Mouse (Mus musculus) c-Kit-positive CD71-negative TER-119-negative erythroid progenitor cells, embryonic 14.5 days (primary cell): ENCODE results near the gene Castor1.
A peak's percentile ranks its signal among the peaks of the same experiment; 100 is the strongest.
"Not testable (repeated sequence)": the region's sequence is repeated elsewhere in the genome, so short reads cannot be mapped to it uniquely, and the experiment has no call there.

Source experiments
- DNase-seq: peaks from one replicate; pipeline ENCODE4 v3.0.0-alpha.2; 2013; ENCODE audit warnings: low read depth

The Castor1 gene

DNA sequence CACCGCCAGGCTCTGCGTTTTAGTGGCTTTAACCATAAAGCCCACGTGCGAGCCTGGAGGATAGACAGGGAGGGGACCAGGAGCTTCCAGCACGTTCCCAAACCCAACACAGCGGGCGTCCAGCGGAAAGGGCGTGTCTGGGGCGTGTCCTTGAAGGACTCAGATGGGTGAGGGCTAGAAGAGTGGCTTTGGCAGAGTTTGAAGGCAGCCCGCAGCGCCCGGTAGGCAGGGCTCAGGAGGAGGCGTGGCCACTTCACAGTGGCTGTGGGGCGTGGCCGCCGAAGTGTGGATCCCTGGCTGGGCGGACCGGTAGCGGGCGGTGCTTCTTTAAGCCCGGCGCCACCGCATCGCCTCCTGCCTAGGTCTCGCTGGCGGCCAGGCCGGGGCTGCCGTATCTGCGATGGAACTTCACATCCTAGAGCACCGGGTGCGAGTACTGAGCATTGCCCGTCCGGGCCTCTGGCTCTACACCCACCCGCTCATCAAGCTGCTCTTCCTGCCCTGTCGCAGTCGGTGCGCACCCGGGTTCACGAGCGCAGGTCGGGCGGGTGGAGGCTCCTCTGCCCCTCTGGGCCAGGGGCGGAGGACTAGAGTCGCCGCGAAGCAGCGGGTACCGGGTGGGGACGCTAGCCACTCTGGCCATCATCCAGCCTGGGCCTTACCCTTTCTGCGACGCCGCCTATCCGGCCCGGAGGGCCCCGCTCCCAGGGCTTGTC is at the start of gene Castor1:
Gene Castor1, plus strand, starts transcription at position 312 of the 716 bp plus-strand sequence.
- peak; percentile 76 for DNase-seq

DNA sequence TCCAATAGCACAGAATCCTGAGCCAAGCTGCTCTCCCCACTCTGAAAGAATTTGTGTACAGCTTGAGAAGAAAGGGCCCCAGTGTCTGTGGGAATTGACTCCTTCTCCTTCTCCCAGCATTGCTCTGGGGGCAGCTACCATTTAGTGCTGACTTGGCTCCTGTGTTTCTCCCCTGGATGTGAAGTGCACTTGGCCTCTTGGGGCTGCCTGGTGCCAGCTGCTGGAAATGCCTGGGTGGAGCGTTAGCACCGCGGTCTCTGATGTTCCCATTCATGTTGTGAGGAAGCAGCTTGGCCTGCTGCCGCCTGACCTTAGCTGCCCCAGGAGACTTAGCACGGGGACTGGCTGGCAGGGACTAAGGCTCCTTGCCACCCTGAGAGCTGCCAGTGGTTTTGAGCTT is 43.4 kb upstream of the Castor1 start:
- no peak for DNase-seq

DNA sequence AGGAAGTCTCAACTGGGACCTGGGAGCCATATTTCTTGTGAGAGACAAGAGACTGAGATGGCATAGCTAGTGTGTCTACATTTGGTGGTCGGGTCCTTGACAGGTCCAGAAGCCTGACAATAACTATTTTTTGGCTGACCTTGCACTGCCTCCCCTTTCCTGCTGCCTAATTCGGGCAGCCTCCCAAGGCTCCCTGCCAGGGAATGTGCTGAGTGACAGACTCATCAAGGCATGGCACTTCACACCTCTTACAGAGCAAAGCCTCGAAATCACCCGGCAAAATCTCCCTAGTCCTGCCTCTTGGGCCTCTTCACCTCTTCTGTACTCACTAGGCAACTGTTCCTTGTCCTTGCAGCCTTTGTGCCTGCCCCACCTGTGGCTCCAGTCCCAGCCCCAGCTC is 40.3 kb upstream of the Castor1 start:
- no peak for DNase-seq

DNA sequence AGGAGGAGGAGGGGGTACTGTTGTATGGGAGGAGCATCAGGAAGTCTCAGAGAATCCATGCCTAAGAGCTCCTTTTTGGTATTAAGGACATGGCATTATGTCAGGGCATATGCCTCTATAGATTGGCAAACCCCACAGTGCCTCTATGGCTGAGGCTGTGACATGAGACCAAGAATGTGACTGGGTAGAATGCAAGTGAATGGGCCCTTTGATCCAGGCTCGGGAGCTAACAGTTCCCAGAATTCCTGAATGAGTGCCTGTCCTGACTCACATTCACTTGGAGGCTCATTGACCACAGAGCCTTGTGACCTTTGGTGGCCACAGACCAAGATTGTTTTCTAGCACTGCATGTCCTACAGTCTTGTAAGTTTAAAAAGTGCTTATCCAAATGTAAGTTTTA is 36.0 kb upstream of the Castor1 start:
- DNase-seq: no peak

DNA sequence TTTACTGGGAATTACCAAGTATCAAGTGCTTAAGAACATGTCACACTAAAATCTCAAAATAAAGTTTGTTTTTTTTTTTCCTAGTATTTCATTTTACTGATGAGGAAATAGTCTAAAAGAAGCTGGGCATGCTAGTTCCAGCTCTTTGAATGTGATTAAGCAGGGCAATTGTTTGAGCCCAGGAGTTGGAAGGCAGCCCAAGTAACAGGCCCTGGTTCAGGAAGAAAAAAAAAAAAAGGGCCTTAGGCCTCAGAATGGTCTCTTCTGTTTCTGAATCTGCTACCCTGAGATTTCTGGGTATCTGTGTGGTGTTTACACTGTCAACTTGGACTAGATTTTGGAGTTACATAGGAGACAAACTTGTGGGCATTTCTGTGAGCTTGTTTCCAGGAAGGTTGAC is 34.5 kb upstream of the Castor1 start:
- no peak for DNase-seq

DNA sequence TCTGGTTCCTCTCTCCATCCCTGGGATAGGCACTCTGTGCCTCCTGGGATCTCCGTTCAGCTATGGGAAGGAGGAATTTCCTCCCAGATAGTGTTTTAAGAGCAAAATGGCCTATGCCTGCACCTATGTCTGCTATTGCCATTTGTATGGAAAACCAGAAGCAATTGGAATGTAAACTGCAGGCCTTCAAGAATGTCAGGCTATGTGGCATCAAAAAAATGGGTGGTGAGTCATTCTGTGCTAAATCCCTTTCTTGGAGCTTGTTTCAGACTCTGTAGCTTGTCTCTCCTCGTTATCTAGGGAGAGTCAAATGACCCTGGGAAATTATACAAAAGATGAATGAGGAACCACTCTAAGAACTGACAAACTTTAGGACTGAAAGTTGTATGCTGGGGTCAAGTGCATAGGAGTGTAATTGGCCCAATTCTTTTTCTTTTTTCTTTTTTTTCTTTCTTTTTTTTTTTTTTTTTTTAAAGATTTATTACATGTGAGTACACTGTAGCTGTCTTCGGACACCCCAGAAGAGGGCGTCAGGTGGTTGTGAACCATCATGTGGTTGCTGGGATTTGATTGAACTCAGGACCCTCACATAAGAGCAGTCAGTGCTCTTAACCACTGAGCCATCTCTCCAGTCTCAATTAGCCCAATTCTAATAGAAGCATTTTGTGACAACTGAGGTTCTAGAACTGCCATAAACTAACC is 33.6 kb upstream of the Castor1 start:
- no peak for DNase-seq

DNA sequence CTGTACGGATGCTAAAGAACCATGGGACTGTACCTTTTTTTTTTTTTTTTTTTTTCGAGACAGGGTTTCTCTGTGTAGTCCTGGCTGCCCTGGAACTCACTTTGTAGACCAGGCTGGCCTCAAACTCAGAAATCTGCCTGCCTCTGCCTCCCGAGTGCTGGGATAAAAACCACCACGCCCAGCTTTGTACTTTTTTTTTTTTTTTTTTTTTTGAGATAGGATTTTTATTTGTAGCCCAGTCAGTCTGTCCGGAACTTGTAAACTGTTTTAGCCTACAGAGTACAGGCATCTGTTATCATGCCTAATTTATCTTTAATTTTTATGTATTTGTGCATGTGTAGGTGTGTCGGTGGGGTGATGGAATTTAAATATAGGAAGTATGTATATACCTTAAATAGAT is 32.5 kb upstream of the Castor1 start:
- DNase-seq: not testable (repeated sequence)

DNA sequence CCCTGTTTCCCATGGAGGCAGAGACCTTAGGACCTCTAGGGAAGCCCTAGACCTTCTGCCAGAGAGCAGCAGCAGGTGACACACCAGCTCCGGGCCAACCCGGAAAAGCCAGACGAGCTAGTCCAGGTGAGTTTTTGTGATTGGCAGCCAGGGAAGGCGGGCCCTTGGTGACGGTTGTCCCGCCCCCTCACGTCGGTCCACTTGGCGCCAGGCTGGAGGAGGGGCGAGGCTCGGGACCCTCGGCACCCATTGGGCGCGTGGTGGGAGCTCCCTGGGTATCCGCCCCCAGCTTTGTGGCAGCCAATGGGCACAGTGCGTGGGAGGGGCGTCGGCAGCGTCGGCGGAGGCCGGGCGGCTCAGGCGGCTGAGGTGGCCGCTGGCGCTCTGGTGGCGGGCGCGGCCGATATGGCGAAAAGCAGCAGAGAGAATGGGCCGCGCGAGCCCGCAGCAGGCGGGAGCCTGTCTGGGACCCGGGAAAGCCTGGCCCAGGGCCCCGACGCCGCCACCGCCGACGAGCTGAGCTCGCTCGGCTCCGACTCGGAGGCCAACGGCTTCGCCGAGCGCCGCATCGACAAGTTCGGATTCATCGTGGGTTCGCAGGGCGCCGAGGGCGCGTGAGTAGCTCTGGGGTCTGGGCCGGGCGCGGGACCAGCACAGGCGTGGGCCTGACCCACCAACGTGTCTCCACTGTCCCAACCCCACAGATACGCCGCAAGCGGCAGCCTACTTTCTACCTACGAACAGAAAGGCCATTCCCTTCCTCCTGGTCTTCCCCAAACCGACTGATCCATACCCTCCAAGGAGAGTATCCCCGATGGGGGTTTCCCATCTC is 31.3 kb upstream of the Castor1 start, which contains the start of gene Tbc1d10a:
Gene Tbc1d10a, plus strand, starts transcription at position 304 of the 832 bp plus-strand sequence.
- peak; percentile 93 for DNase-seq

DNA sequence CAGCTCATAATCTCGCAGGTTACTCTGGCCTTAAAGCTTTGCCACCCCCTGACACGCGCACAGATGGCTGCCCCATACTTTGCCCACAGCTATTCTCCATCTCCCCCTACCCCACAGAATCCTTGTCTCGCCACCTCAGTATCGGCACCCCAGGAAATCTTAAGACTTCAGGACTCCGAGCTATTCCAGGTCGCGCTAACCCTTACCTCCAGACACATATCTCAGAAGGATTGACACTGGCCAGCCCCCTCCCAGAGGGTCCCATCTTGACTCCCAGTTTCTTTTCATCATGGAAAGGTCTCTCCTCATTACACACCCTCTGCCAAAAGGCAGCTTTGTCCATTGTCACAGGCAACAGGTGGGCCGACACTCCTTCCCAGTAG is 30.7 kb upstream of the Castor1 start:
- DNase-seq: no peak

DNA sequence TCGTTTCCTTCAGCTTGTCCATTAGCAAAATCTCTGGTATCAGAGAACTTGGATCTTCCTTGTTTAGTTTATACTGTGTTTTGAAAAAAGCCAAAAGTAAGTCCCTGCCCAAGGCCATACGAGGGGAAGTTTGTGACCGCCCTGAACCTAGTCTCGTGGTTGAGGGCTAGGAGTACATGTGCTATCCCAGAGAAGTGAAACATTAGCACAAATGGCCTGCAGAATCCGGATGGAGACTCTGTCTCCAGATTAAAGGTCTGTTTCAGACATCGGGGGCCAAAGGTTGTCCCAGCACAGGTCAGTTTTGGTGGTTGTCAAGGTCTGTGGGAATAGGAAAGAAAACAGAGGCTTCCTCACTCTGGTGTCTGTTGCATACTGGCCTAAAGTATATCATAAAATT is 28.8 kb upstream of the Castor1 start:
- DNase-seq: no peak

DNA sequence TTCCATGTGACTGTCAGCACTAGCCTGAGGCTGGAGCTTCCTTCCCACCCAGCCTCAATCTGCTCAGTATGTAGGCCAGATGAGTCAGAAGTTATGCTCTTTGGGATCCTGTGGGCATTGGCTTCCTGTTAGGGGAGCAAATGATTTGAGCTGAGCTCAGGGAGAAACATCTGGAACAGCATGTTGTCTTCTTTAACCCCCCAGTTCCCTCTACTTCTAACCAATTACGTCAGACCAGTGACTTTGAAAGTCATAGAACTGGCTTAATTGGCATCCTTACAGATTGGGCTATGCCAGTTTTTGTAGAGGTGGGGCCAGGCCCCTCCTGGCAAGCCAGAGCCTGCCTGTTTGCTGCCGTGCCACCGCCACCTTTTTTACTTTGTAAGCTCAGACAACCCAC is 27.3 kb upstream of the Castor1 start:
- DNase-seq: no peak

DNA sequence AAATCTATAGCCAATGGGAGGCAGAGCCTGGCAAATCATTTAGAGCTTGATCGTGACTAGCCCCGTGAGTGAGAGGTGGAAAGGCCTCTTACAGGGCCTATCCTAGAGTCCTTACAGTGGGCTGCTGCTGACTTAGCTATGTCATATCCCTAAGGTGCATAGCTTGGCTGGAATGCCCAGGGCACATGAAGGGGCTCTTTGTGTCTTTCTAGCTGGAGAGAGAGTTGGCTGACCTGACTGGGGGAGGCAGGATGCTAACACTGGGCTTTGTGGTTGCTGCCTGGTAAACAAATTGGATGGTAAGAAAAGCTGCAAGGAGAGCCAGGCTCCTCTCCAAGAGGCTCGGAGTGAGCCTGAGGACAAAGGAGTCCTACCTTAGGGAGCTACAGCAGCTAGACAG is 25.3 kb upstream of the Castor1 start:
- DNase-seq: no peak

DNA sequence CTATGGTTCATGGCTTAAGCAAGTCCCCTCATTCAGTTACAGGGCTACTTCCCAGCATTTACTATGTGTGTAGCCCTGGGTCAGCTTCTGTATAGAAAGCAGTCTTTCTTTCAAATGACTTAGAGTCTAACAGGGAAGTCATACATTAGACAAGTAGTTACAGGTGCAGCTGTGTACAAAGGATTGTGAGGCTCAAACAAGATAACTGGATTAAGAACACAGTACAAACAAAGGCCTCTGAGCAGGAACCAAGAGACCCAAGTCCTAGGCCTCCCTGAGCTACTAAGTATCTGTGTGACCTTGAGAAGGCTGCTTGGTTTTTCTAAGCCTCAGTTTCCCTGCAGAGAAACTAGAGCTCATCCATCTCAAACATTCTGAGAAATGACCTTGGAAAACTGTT is 24.6 kb upstream of the Castor1 start:
- no peak for DNase-seq

DNA sequence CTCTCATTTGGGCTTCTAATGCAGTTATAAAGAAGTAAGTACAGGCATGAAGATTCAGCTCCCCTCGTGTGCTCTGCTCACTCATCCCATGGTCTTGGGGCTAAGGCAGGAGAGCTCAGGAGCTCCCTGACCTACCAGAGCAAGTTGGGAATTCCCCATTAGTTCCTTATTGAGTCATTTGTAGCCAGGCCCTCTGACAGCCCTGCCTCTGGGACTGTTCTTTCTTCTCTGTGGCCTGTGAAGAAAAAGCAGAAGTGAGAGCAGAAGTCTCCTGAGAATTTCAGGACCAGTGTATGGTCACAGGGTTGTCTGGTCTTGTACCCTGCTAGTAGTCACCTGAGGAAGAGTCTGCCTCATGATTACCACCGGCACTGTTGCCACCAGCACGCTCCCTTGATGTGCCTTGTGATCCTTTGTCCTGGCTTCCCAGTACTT is 22.4 kb upstream of the Castor1 start:
- DNase-seq: peak; percentile 39

DNA sequence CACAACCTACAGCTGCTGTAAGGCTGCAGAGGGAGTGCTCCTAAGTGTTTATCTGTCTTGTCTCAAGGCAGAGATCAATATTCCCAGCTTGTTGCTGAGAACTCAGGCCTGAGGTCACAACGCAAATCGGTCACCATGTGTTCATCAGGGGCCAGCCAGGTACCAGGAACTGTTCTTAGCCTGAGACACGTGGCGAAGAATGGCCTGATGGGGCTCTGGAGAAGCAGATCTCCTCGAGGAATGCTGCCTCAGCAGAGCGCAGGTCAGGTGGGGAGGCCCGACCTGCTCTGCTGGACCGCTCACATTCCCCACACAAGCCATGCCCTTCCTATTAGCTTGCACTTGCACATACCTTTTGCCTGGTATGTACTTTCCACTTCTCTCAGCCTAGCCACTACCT is 21.4 kb upstream of the Castor1 start:
- no peak for DNase-seq

DNA sequence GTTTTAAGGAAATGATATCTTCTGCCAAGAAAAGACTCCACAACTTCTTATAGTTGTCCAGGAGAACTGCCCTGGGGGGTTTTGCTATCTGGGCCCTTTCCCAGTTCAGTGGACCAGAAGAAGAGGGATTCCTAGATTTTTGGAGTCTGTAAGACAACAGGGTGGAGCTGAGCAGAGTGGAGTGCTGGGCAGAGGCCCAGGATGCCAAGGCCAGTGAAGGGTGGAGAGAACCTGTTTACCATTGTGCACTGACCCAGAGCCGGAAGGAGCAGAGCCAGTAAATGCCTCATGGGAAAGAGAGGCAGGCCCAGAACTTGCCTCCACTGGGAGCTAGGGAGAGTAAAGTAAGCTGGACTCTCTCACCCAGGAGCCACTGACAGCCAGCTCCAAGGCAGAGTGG is 20.3 kb upstream of the Castor1 start:
- no peak for DNase-seq

DNA sequence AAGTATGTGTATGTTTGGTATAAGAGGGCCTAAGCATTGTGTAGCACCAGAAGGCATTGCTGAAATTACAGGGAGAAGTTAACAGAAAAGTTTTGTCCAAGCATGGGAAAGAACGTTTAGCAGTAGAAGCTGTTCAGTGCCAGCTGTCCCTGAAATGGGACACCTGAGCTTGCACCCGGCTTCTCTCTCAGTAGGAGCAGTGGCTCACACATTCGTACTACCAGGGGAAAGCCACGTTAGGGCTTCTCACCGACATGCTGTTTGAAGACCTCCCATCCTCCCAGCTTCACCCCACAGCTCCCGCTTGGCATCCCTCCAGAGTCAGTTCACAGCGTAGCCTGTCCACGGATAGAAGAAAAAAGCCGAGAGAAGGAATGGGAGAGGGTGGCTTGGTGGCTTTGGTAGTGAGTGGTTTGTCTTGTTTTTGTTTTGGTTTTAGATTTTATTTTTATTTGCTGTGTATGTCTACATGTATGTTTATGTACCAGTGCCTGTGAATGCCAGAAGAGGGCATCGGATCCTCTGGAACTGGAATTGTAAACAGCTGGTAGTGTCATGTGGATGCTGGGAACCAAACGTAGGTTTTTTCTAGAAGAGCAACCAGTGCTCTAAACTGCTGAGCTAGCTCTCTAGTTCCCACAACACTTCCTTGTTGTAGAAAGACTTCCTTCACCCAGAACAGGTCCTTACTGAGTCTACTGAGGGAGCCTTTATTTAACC is 15.9 kb upstream of the Castor1 start:
- DNase-seq: no peak

DNA sequence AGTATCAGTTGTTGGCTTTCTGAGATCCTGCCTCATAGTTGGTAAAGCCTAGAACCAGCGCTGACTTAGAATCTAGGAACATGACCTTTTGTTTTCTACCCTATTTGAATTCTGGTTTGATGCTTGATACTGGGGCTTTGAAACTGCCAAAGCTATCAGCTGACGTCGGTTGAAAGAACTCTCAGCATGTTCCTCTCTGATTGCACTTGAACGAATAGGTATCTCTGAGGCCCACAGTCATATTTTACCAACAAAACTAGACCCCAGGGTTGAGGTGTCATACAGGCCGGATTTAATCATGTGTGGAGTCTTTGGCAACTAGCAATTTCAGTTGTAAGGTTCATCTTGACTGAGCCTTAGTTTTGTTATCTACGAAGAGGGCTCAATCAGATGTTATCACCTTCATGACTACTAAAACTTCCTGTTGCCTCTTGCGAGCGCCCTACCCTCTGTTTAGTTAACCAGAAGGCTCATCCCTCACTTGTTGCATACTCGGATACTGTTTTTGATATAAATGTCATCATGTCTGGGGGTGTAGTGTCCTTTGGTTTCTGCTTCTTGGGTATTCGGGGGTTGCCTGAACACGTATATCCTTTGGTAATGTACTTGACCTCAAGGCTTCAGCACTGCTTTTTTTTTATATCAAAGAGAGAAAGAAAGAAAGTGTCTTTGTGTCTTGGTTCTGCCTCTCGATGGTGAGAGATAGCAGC is 14.9 kb upstream of the Castor1 start:
- no peak for DNase-seq

DNA sequence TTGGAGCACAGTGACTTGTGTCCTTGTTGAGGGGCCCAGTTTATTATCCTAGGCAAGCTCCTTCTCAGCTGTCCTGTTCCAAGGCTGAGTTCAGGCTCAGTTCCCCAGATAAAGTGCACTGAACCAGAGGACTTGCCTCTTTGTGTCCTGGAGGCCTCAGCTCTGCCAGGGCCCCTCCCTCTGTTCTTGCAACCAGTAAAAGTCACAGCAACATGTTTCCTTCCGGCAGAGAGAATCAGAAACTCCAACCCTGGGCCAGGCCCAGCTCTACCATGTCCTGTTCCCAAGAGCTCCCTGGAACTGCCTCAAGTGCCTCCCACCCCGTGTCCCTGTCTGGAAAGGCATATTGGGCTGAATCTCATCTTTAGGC is 14.3 kb upstream of the Castor1 start:
- no peak for DNase-seq

DNA sequence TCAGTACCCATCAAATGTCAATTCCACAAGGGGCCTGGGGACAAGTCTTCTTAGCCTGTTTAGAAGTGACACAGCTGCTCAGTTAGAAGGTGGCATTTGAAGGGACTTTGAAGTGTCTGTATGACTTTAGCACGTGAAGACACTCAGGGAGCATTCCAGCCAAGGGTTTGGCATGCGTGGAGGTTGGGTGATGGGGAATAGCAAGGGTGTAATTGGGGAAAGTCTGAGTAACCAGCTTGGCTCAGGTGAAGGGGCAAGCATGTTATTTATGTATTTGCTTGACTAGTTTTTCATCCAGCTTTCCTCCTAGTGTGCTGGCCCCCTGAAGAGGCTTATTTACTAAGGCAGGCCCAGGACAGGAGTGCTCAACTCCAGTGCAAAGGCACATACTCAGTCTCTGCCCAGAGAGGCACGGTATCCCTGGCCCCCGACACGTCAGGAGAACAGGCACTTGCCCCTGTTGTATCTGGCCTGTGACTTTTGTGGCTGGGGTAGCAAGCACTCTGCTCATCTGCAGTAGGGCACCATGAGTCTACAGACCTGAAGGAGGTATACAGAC is 12.8 kb upstream of the Castor1 start:
- DNase-seq: no peak

DNA sequence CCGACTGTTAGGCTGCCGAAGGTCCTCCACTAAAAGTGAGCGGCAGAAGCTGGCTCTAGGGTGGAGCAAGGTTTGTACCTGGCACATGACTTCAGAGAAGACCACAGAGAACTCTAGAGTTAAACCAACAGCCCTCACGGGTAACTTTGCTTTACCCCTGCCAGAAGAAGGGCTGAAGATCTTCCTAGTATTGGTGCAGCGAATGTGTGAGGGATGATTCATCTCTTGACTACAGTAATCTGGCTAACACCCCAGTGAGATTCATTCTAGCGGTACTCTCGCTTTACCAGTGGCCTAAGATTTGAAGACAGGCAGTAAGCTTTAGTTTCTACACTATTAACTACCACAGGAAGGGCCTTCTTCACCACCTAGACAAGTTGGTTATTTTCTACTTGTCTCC is 12.1 kb upstream of the Castor1 start:
- DNase-seq: no peak
